Mouse (Mus musculus) macrophage (primary cell): ENCODE results near the gene Spns1. TPM values are rescaled to one million over a fixed set of nuclear protein-coding genes. Genes with fewer than 3 reads are reported as not detected.
"Not testable (repeated sequence)": the region's sequence is repeated elsewhere in the genome, so short reads cannot be mapped to it uniquely, and the experiment has no call there.

ENCODE experiments used
- H3K27ac ChIP-seq: fragments of 350-480 bp; formaldehyde crosslinking; 2 replicates; pipeline ENCODE4 v1.9.0; 2021
- H3K36me3 ChIP-seq: fragments of 350-480 bp; formaldehyde crosslinking; 2 replicates; pipeline ENCODE4 v1.9.0; 2021; ENCODE audit errors: inconsistent target
- H3K4me3 ChIP-seq: fragments of 350-480 bp; formaldehyde crosslinking; 2 replicates; pipeline ENCODE4 v1.9.0; 2021; ENCODE audit errors: inconsistent target
- H3K79me2 ChIP-seq: fragments of 350-480 bp; formaldehyde crosslinking; 2 replicates; pipeline ENCODE4 v1.9.0; 2021; ENCODE audit errors: inconsistent target
- WGBS: methylation state at CpG from one replicate; pipeline ENCODE4 v1.1.7; 2026; ENCODE audit warnings: inconsistent platforms; ENCODE audit not compliant: missing documents; 5-methylcytosine and 5-hydroxymethylcytosine counted together
- polyA plus RNA-seq: library from polyadenylated mRNA; stranded (reverse); fragments of 250-400 nt; gene quantifications from 3 replicates; pipeline ENCODE4 v1.2.4, GENCODE M21; 2018; ENCODE audit warnings: inconsistent platforms

Spns1 gene
- polyA plus RNA-seq, 1 experiment from 2014 or later: 18.6 TPM

GRCm38 (mm10) chr7:126392086-126392884 lies 15.0 kb upstream of the Spns1 start:
- H3K4me3 ChIP-seq, H3K79me2 ChIP-seq, H3K27ac ChIP-seq: not testable (repeated sequence)
- H3K36me3 ChIP-seq: peaks cover 13% of the 10 kb centered on the region; the same call in 1 of the 2 replicates
- WGBS: 97% methylated on average over 7 of the region's 7 CpGs

DNA sequence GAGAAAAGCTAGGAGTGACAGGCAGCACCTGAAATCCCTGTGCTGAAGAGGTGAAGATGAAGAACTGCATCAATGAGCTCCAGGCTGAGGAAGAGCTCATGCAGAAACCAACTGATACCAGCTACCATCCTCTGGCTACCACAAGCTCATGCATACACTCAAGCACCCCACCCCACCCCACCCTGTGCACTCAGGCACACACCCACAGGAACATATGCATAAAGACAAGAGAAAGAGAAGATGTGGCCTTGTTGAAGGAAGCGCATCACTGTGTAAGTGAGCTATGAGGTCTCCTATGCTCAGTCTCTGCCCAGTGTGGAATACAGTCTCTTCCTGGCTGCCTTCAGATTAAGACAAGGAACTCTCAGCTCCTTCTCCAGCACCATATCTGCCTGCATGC lies 10.9 kb upstream of the Spns1 start:
- H3K36me3 ChIP-seq: peaks cover 34% of the 10 kb centered on the region; the same call in 1 of the 2 replicates
- no peaks in the 10 kb centered on the region for H3K79me2 ChIP-seq
- WGBS: 100% methylated on average over 1 of the region's 1 CpGs
- H3K27ac ChIP-seq: no peak overlapping the region
- H3K4me3 ChIP-seq: no peak overlapping the region

- no peaks in the 10 kb centered on the region for H3K79me2 ChIP-seq
- no peak overlapping the region for H3K27ac ChIP-seq
- WGBS: 89% methylated on average over 5 of the region's 5 CpGs
- H3K4me3 ChIP-seq: no peak overlapping the region
- peaks cover 24% of the 10 kb centered on the region; the same call in 1 of the 2 replicates for H3K36me3 ChIP-seq
Measured at GRCm38 (mm10) chr7:126383565-126383964, 6.3 kb upstream of the Spns1 start.

- Histone ChIP-seq H3K79me2 (peaks cover 37% of the 10 kb centered on the region), H3K27ac (peak overlapping the region; percentile 88), H3K36me3 (peaks cover 21% of the 10 kb centered on the region), H3K4me3 (peak overlapping the region; percentile 100)
- under 1% methylated on average over 27 of the region's 27 CpGs for WGBS
Measured at GRCm38 (mm10) chr7:126376903-126377277, 360 bp downstream of the Spns1 start.

- no peak overlapping the region for H3K27ac ChIP-seq
- peaks cover 37% of the 10 kb centered on the region for H3K79me2 ChIP-seq
- peaks cover 38% of the 10 kb centered on the region for H3K36me3 ChIP-seq
- no peak overlapping the region for H3K4me3 ChIP-seq
- WGBS: 91% methylated on average over 5 of the region's 5 CpGs
Measured at GRCm38 (mm10) chr7:126375012-126375411, 2.2 kb downstream of the Spns1 start.

- Histone ChIP-seq H3K27ac (no peak overlapping the region), H3K4me3 (no peak overlapping the region), H3K36me3 (peaks cover 43% of the 10 kb centered on the region), H3K79me2 (peaks cover 37% of the 10 kb centered on the region)
- 76% methylated on average over 3 of the region's 6 CpGs for WGBS
Measured at GRCm38 (mm10) chr7:126374526-126374925, 2.7 kb downstream of the Spns1 start.

DNA sequence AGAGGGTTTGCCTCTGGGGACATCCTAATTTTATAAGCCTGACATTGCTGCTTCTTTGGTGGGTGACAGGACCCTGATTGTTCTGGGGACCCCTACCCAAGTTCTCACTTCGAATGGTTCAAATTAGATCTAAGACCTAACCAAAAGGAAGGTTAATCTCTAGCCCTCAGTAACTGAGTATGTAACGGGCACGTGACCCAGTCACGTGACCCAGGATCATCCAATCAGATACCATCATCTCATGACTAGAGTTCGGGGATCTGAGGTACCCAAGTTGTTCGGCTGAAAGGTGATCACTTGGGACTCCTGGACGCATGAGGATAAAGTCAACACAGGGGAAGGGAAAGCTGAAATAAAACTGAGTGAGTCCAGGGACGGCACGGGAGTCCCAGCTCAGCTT lies 4.2 kb downstream of the Spns1 start:
- 93% methylated on average over 9 of the region's 9 CpGs for WGBS
- Histone ChIP-seq H3K36me3 (peaks cover 43% of the 10 kb centered on the region), H3K79me2 (peaks cover 37% of the 10 kb centered on the region)

DNA sequence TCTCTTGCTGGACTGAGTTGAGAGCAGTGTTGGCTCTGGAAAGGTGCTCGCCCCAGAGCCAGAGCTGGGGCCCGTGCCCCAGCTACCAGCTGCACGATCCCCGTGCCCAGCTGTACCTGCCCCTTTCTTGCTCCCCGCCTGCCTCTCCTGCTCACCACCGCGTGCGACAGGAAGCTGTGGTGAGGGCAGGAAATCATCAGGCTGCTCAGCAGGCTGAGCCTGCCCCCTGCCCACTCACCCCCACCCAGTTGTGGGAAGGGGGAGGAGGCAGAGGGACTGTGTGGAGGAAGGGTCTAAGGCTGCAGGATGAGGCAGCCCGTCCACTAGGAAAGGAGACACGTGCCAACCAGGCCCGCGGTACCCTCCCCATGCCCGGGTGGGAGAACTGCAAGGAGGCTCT lies 7.9 kb downstream of the Spns1 start, which contains the start of gene Lat:
Gene Lat (minus strand): TSS at position 178 of the 400 bp plus-strand sequence.
- no peak within 1 kb of the TSS for H3K27ac ChIP-seq
- no peak within 1 kb of the TSS for H3K4me3 ChIP-seq
- WGBS: 20% methylated on average over 13 of the region's 13 CpGs
- H3K36me3 ChIP-seq: peaks cover 47% of the 10 kb centered on the region
- H3K79me2 ChIP-seq: peaks cover 9% of the 10 kb centered on the region; the same call in 1 of the 2 replicates

More for the DNA sequence above, 4.2 kb downstream of the Spns1 start:
- Histone ChIP-seq H3K4me3 (no peak overlapping the region), H3K27ac (no peak overlapping the region)

- 69% methylated on average over 8 of the region's 8 CpGs for WGBS
- Histone ChIP-seq H3K27ac (no peak overlapping the region), H3K4me3 (no peak overlapping the region), H3K36me3 (peaks cover 41% of the 10 kb centered on the region), H3K79me2 (no peaks in the 10 kb centered on the region)
Measured at GRCm38 (mm10) chr7:126368367-126368766, 8.9 kb downstream of the Spns1 start.

- H3K36me3 ChIP-seq: peaks cover 34% of the 10 kb centered on the region
- WGBS: 84% methylated on average over 10 of the region's 10 CpGs
- no peaks in the 10 kb centered on the region for H3K79me2 ChIP-seq
- no peak overlapping the region for H3K27ac ChIP-seq
- no peak overlapping the region for H3K4me3 ChIP-seq
Measured at GRCm38 (mm10) chr7:126367636-126368035, 9.6 kb downstream of the Spns1 start.

DNA sequence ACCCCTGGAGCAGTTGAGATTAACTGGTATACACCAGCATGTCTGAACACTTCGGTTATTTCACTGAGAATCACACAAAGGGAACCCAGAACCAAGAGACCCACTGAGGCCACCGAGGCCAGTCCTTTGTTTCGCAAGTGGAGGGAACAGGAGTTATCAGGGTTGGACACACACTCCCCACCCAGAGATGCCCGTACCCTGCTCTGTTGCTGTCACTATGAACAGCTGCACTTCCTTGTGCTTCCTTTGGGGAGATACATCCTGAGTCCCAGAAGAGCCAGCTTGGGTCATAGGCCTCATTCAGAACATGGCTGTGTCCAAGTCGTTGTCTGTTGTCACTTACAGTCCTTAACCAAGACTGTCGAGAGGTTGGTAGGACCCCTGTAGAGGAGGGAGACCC lies 14.2 kb downstream of the Spns1 start:
- no peaks in the 10 kb centered on the region for H3K79me2 ChIP-seq
- 84% methylated on average over 6 of the region's 6 CpGs for WGBS
- H3K4me3 ChIP-seq: no peak overlapping the region
- peaks cover 4% of the 10 kb centered on the region; the same call in 1 of the 2 replicates for H3K36me3 ChIP-seq
- H3K27ac ChIP-seq: no peak overlapping the region

- WGBS: 94% methylated on average over 13 of the region's 13 CpGs
- Histone ChIP-seq H3K27ac (no peak overlapping the region), H3K4me3 (no peak overlapping the region), H3K79me2 (no peaks in the 10 kb centered on the region), H3K36me3 (no peaks in the 10 kb centered on the region; the same call in 1 of the 2 replicates)
Measured at GRCm38 (mm10) chr7:126359049-126359448, 18.2 kb downstream of the Spns1 start.

GRCm38 (mm10) chr7:126358413-126358812 lies 18.8 kb downstream of the Spns1 start:
- no peak overlapping the region for H3K27ac ChIP-seq
- no peaks in the 10 kb centered on the region for H3K36me3 ChIP-seq
- H3K79me2 ChIP-seq: no peaks in the 10 kb centered on the region
- H3K4me3 ChIP-seq: no peak overlapping the region
- WGBS: 95% methylated on average over 9 of the region's 9 CpGs

GRCm38 (mm10) chr7:126357838-126358237 lies 19.4 kb downstream of the Spns1 start:
- H3K4me3 ChIP-seq: no peak overlapping the region
- no peak overlapping the region for H3K27ac ChIP-seq
- no peaks in the 10 kb centered on the region for H3K79me2 ChIP-seq
- WGBS: 86% methylated on average over 5 of the region's 6 CpGs
- no peaks in the 10 kb centered on the region for H3K36me3 ChIP-seq

DNA sequence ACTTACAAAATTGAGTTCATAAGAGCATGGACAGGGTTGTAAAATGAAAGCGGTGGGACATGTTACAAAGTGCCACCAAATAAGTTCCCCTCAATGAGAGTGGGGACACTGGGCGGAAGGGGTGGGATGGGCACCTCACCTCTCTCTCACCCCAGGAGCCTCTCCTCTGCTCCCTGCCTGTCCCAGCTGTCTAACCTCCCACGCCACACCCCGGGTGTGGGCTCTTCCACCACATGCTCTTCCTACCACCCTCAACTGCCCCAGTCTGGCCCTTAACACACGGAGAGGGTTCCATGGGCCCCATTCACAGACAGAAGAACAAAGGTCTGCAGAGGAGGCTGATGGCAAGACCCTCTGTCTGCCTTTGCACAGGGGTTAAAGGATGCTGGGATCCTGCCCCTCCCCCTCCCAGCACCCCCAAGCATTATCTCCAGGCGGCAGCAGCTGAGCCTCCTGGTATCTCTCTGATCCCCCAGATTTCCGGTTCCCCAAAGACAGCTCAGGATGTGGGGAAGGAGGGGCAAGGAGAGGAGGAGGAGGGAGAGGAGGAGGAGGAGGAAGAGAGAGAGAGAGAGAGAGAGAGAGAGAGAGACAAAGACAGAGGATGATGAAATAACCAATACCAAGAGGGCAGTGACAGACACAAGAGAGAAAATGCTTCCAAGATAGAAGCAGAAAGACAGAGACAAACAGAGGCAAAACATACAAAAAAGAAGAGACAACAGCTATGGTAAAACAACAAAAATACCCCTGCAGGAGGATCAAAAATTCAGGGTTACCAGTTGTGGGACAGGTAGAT lies 20.3 kb downstream of the Spns1 start:
- whole genome bisulfite sequencing: 33% methylated on average over 7 of the region's 7 CpGs
- H3K36me3 ChIP-seq: no peaks in the 10 kb centered on the region

More for the DNA sequence above, 20.3 kb downstream of the Spns1 start:
- H3K79me2 ChIP-seq: no peaks in the 10 kb centered on the region
- no peak overlapping the region for H3K4me3 ChIP-seq
- H3K27ac ChIP-seq: no peak overlapping the region
